Mouse (Mus musculus) subcutaneous adipose tissue, adult 2 months (tissue): ENCODE results near the gene Gm28576. TPM values are rescaled to one million over a fixed set of nuclear protein-coding genes. Genes with fewer than 3 reads are reported as not detected.

Experiments
- polyA plus RNA-seq: library from polyadenylated mRNA; depleted of rRNA; stranded (reverse); fragments of >200 nt; gene quantifications from 2 replicates; pipeline ENCODE4 v1.2.3, GENCODE M21; 2012; ENCODE audit warnings: low replicate concordance; rRNA removed

The Gm28576 gene
- not detected in 2 replicates for polyA plus RNA-seq

GRCm38 (mm10) chrY:7722641-7723040 is at the start of gene Gm28576:
Gm28576 (plus strand) TSS chrY:7722941.

Other genes starting within 250 kb of the Gm28576 start
- gene Gm20826, start 84.5 kb upstream of the Gm28576 start, polyA plus RNA-seq = not detected in 2 replicates